Mouse (Mus musculus) midbrain, embryonic 12.5 days (tissue): ENCODE results near the gene Nos1. TPM values are rescaled to one million over a fixed set of nuclear protein-coding genes. Genes with fewer than 3 reads are reported as not detected.

Experiments used
- ATAC-seq: fragments of 200-750 bp; cut with Nextera tagmentation; 2 replicates; pipeline ENCODE4 v1.8.0; 2017; ENCODE audit warnings: low read depth, moderate TSS enrichment, moderate library complexity; ENCODE audit not compliant: low FRiP score
- H3K27ac ChIP-seq: fragments of 300-500 bp; sonication (generic); replicated peaks from 2 replicates; pipeline ENCODE4 v1.5.1; 2016; ENCODE audit warnings: mild to moderate bottlenecking
- H3K27me3 ChIP-seq: fragments of 300-500 bp; sonication (generic); 2 replicates; pipeline ENCODE4 v1.6.1; 2016; ENCODE audit warnings: mild to moderate bottlenecking
- H3K36me3 ChIP-seq: fragments of 300-500 bp; sonication (generic); 2 replicates; pipeline ENCODE4 v1.6.1; 2016
- H3K4me1 ChIP-seq: fragments of 300-500 bp; sonication (generic); 2 replicates; pipeline ENCODE4 v1.6.1; 2016
- H3K4me2 ChIP-seq: fragments of 300-500 bp; sonication (generic); replicated peaks from 2 replicates; pipeline ENCODE4 v1.6.1; 2016; ENCODE audit warnings: mild to moderate bottlenecking, moderate library complexity
- H3K4me3 ChIP-seq: fragments of 300-500 bp; sonication (generic); 2 replicates; pipeline ENCODE4 v1.5.1; 2016; ENCODE audit warnings: mild to moderate bottlenecking
- H3K9ac ChIP-seq: fragments of 300-500 bp; sonication (generic); replicated peaks from 2 replicates; pipeline ENCODE4 v1.6.1; 2016; ENCODE audit warnings: mild to moderate bottlenecking, moderate library complexity
- H3K9me3 ChIP-seq: fragments of 300-500 bp; sonication (generic); 2 replicates; pipeline ENCODE4 v1.6.1; 2016; ENCODE audit warnings: mild to moderate bottlenecking
- WGBS: fragments of 180-500 bp; shearing (Covaris S2); methylation state at CpG from one replicate; pipeline ENCODE4 v1.1.7; 2016; 5-methylcytosine and 5-hydroxymethylcytosine counted together
- polyA plus RNA-seq: library from polyadenylated mRNA; unstranded; fragments of >200 nt; fragmentation: Nextera tagmentation; extraction: Ambion mirVana; gene quantifications from 2 replicates; pipeline ENCODE4 v1.2.1, GENCODE M21; 2016

The Nos1 gene
- polyA plus RNA-seq, 1 experiment from 2014 or later, result 0.41 TPM

- 16% methylated on average over 13 of the region's 13 CpGs for WGBS
- Histone ChIP-seq H3K4me2 (no peak overlapping the region), H3K27me3 (0 out of 2 replicates have a peak, but pooled peaks cover 3% of the 10 kb centered on the region), H3K4me1 (peaks cover 35% of the 10 kb centered on the region), H3K9ac (no peak overlapping the region), H3K9me3 (no peaks in the 10 kb centered on the region), H3K4me3 (no peak overlapping the region), H3K36me3 (no peaks in the 10 kb centered on the region), H3K27ac (no peak overlapping the region)
- no peak for ATAC-seq
These were observed 120.3 kb downstream of the Nos1 start for GRCm38 (mm10) chr5:117900921-117901705.

GRCm38 (mm10) chr5:117903534-117903933 is 122.7 kb downstream of the Nos1 start:
- H3K27ac ChIP-seq, result no peak overlapping the region
- 0 out of 2 replicates have a peak, but pooled peaks cover 3% of the 10 kb centered on the region for H3K27me3 ChIP-seq
- no peak overlapping the region for H3K4me3 ChIP-seq
- no peak overlapping the region for H3K9ac ChIP-seq
- H3K4me2 ChIP-seq, result no peak overlapping the region
- H3K36me3 ChIP-seq, result no peaks in the 10 kb centered on the region
- H3K9me3 ChIP-seq, result no peaks in the 10 kb centered on the region
- 29% methylated on average over 7 of the region's 7 CpGs for WGBS
- no peak for ATAC-seq
- peaks cover 21% of the 10 kb centered on the region for H3K4me1 ChIP-seq

- no peak for ATAC-seq
- H3K4me3 ChIP-seq, result no peak overlapping the region
- WGBS, result 85% methylated on average over 4 of the region's 4 CpGs
- no peaks in the 10 kb centered on the region for H3K9me3 ChIP-seq
- H3K36me3 ChIP-seq, result no peaks in the 10 kb centered on the region
- H3K9ac ChIP-seq, result no peak overlapping the region
- no peak overlapping the region for H3K27ac ChIP-seq
- H3K4me1 ChIP-seq, result peaks cover 15% of the 10 kb centered on the region
- H3K4me2 ChIP-seq, result no peak overlapping the region
- no peaks in the 10 kb centered on the region; the same call in 1 of the 2 replicates for H3K27me3 ChIP-seq
These were observed 124.9 kb downstream of the Nos1 start for GRCm38 (mm10) chr5:117905728-117906127.

- no peaks in the 10 kb centered on the region for H3K36me3 ChIP-seq
- H3K4me1 ChIP-seq, result no peaks in the 10 kb centered on the region
- no peak for ATAC-seq
- H3K27ac ChIP-seq, result no peak overlapping the region
- H3K4me3 ChIP-seq, result no peak overlapping the region
- 85% methylated on average over 4 of the region's 4 CpGs for WGBS
- H3K9me3 ChIP-seq, result no peaks in the 10 kb centered on the region
- H3K27me3 ChIP-seq, result no peaks in the 10 kb centered on the region; the same call in 1 of the 2 replicates
- H3K4me2 ChIP-seq, result no peak overlapping the region
- H3K9ac ChIP-seq, result no peak overlapping the region
These were observed 128.7 kb downstream of the Nos1 start for GRCm38 (mm10) chr5:117909524-117909923.

- Histone ChIP-seq H3K27me3 (no peaks in the 10 kb centered on the region), H3K9ac (no peak overlapping the region), H3K4me3 (no peak overlapping the region), H3K36me3 (no peaks in the 10 kb centered on the region), H3K9me3 (no peaks in the 10 kb centered on the region), H3K4me1 (no peaks in the 10 kb centered on the region), H3K27ac (no peak overlapping the region), H3K4me2 (no peak overlapping the region)
- no peak for ATAC-seq
- WGBS, result 92% methylated on average over 5 of the region's 5 CpGs
These were observed 135.5 kb downstream of the Nos1 start for GRCm38 (mm10) chr5:117916349-117916748.

- H3K4me3 ChIP-seq, result no peak overlapping the region
- 61% methylated on average over 3 of the region's 3 CpGs for WGBS
- no peak overlapping the region for H3K27ac ChIP-seq
- no peak overlapping the region for H3K9ac ChIP-seq
- no peaks in the 10 kb centered on the region for H3K36me3 ChIP-seq
- ATAC-seq, result no peak
- H3K27me3 ChIP-seq, result no peaks in the 10 kb centered on the region
- no peaks in the 10 kb centered on the region for H3K9me3 ChIP-seq
- no peak overlapping the region for H3K4me2 ChIP-seq
- H3K4me1 ChIP-seq, result no peaks in the 10 kb centered on the region
These were observed 136.1 kb downstream of the Nos1 start for GRCm38 (mm10) chr5:117916906-117917305.

GRCm38 (mm10) chr5:117921786-117922528 is 141.1 kb downstream of the Nos1 start:
- Histone ChIP-seq H3K4me3 (no peak overlapping the region), H3K9me3 (no peaks in the 10 kb centered on the region), H3K27me3 (no peaks in the 10 kb centered on the region), H3K27ac (no peak overlapping the region), H3K4me2 (no peak overlapping the region), H3K9ac (no peak overlapping the region), H3K4me1 (no peaks in the 10 kb centered on the region), H3K36me3 (no peaks in the 10 kb centered on the region)
- no peak for ATAC-seq
- WGBS, result 91% methylated on average over 12 of the region's 12 CpGs

GRCm38 (mm10) chr5:117923688-117924087 is 142.9 kb downstream of the Nos1 start:
- Histone ChIP-seq H3K4me2 (no peak overlapping the region), H3K4me1 (no peaks in the 10 kb centered on the region), H3K36me3 (no peaks in the 10 kb centered on the region), H3K9ac (no peak overlapping the region), H3K4me3 (no peak overlapping the region), H3K27ac (no peak overlapping the region), H3K9me3 (no peaks in the 10 kb centered on the region), H3K27me3 (no peaks in the 10 kb centered on the region)
- WGBS, result 42% methylated on average over 6 of the region's 6 CpGs
- no peak for ATAC-seq

- peaks cover 4% of the 10 kb centered on the region; the same call in 1 of the 2 replicates for H3K27me3 ChIP-seq
- 95% methylated on average over 2 of the region's 2 CpGs for WGBS
- no peak overlapping the region for H3K9ac ChIP-seq
- ATAC-seq, result no peak
- H3K36me3 ChIP-seq, result no peaks in the 10 kb centered on the region
- H3K4me1 ChIP-seq, result no peaks in the 10 kb centered on the region
- no peak overlapping the region for H3K4me2 ChIP-seq
- no peaks in the 10 kb centered on the region for H3K9me3 ChIP-seq
- H3K27ac ChIP-seq, result no peak overlapping the region
- no peak overlapping the region for H3K4me3 ChIP-seq
These were observed 147.7 kb downstream of the Nos1 start for GRCm38 (mm10) chr5:117928553-117928952.

GRCm38 (mm10) chr5:117932222-117932621 is 151.4 kb downstream of the Nos1 start:
- Histone ChIP-seq H3K4me2 (no peak overlapping the region), H3K9me3 (no peaks in the 10 kb centered on the region), H3K27me3 (peaks cover 16% of the 10 kb centered on the region), H3K27ac (no peak overlapping the region), H3K4me3 (no peak overlapping the region), H3K4me1 (no peaks in the 10 kb centered on the region), H3K36me3 (no peaks in the 10 kb centered on the region), H3K9ac (no peak overlapping the region)
- 89% methylated on average over 2 of the region's 2 CpGs for WGBS
- ATAC-seq, result no peak

- Histone ChIP-seq H3K4me3 (no peak overlapping the region), H3K4me1 (no peaks in the 10 kb centered on the region), H3K9me3 (no peaks in the 10 kb centered on the region), H3K27me3 (peaks cover 18% of the 10 kb centered on the region), H3K36me3 (no peaks in the 10 kb centered on the region), H3K9ac (no peak overlapping the region), H3K4me2 (no peak overlapping the region), H3K27ac (no peak overlapping the region)
- ATAC-seq, result no peak
- 7% methylated on average over 5 of the region's 9 CpGs for WGBS
These were observed 152.0 kb downstream of the Nos1 start for GRCm38 (mm10) chr5:117932862-117933261.

GRCm38 (mm10) chr5:117936346-117936745 is 155.5 kb downstream of the Nos1 start:
- H3K27me3 ChIP-seq, result peaks cover 18% of the 10 kb centered on the region; the same call in 1 of the 2 replicates
- H3K9ac ChIP-seq, result no peak overlapping the region
- H3K4me2 ChIP-seq, result no peak overlapping the region
- H3K36me3 ChIP-seq, result no peaks in the 10 kb centered on the region
- no peaks in the 10 kb centered on the region for H3K9me3 ChIP-seq
- no peaks in the 10 kb centered on the region for H3K4me1 ChIP-seq
- ATAC-seq, result no peak
- H3K4me3 ChIP-seq, result no peak overlapping the region
- no peak overlapping the region for H3K27ac ChIP-seq
- 76% methylated on average over 16 of the region's 16 CpGs for WGBS
